Mouse (Mus musculus) hindbrain, embryonic 12.5 days (tissue): ENCODE measurements around the gene Fbxl16. TPM values are rescaled to one million over a fixed set of nuclear protein-coding genes. Genes with fewer than 3 reads are reported as not detected.
"Not testable (repeated sequence)": the region's sequence is repeated elsewhere in the genome, so short reads cannot be mapped to it uniquely, and the experiment has no call there.

ENCODE experiments used
- ATAC-seq: fragments of 200-750 bp; cut with Nextera tagmentation; 2 replicates; pipeline ENCODE4 v1.8.0; 2017; ENCODE audit warnings: moderate TSS enrichment; ENCODE audit not compliant: low FRiP score
- H3K27ac ChIP-seq: fragments of 300-500 bp; sonication (generic); 2 replicates; pipeline ENCODE4 v1.5.1; 2016; ENCODE audit warnings: mild to moderate bottlenecking
- H3K27me3 ChIP-seq: fragments of 300-500 bp; sonication (generic); 2 replicates; pipeline ENCODE4 v1.6.1; 2016; ENCODE audit warnings: mild to moderate bottlenecking
- H3K36me3 ChIP-seq: fragments of 300-500 bp; sonication (generic); 2 replicates; pipeline ENCODE4 v1.6.1; 2016; ENCODE audit warnings: mild to moderate bottlenecking
- H3K4me1 ChIP-seq: fragments of 300-500 bp; sonication (generic); 2 replicates; pipeline ENCODE4 v1.6.1; 2016
- H3K4me2 ChIP-seq: fragments of 300-500 bp; sonication (generic); replicated peaks from 2 replicates; pipeline ENCODE4 v1.6.1; 2016; ENCODE audit warnings: mild to moderate bottlenecking
- H3K4me3 ChIP-seq: fragments of 300-500 bp; sonication (generic); 2 replicates; pipeline ENCODE4 v1.5.1; 2016; ENCODE audit warnings: mild to moderate bottlenecking
- H3K9ac ChIP-seq: fragments of 300-500 bp; sonication (generic); 2 replicates; pipeline ENCODE4 v1.6.1; 2016; ENCODE audit warnings: mild to moderate bottlenecking, moderate library complexity
- H3K9me3 ChIP-seq: fragments of 300-500 bp; sonication (generic); replicated peaks from 2 replicates; pipeline ENCODE4 v1.6.1; 2016; ENCODE audit warnings: mild to moderate bottlenecking
- WGBS: fragments of 180-500 bp; shearing (Covaris S2); methylation state at CpG from one replicate; pipeline ENCODE4 v1.1.7; 2016; 5-methylcytosine and 5-hydroxymethylcytosine counted together
- polyA plus RNA-seq: library from polyadenylated mRNA; unstranded; fragments of >200 nt; fragmentation: Nextera tagmentation; extraction: Ambion mirVana; gene quantifications from 2 replicates; pipeline ENCODE4 v1.2.1, GENCODE M21; 2016

Gene Fbxl16
- polyA plus RNA-seq, 1 experiment from 2014 or later = 23.5 TPM

GRCm38 (mm10) chr17:25796951-25797369, 11.9 kb upstream of the Fbxl16 start, which contains the start of gene Metrn:
Gene Metrn (minus strand): TSS chr17:25797136.
- peak; percentile 70 for ATAC-seq
- no peaks in the 10 kb centered on the region for H3K36me3 ChIP-seq
- H3K9me3 ChIP-seq = no peaks in the 10 kb centered on the region
- H3K27me3 ChIP-seq = no peaks in the 10 kb centered on the region
- peak within 1 kb of the TSS; percentile 93 for H3K27ac ChIP-seq
- H3K4me2 ChIP-seq = peak within 1 kb of the TSS; percentile 92
- H3K4me1 ChIP-seq = peaks cover 51% of the 10 kb centered on the region
- H3K9ac ChIP-seq = peak within 1 kb of the TSS; percentile 73
- peak within 1 kb of the TSS; percentile 76 for H3K4me3 ChIP-seq
- 0% methylated on average over 35 of the region's 35 CpGs for WGBS

- peaks cover 40% of the 10 kb centered on the region for H3K4me1 ChIP-seq
Observed at GRCm38 (mm10) chr17:25801029-25801428, 7.9 kb upstream of the Fbxl16 start.

GRCm38 (mm10) chr17:25802825-25803517, 5.9 kb upstream of the Fbxl16 start:
- ATAC-seq = peak; percentile 93
- peaks cover 29% of the 10 kb centered on the region for H3K4me1 ChIP-seq
- no peaks in the 10 kb centered on the region; the same call in 1 of the 2 replicates for H3K27me3 ChIP-seq
- peak overlapping the region; percentile 28 for H3K9ac ChIP-seq
- H3K36me3 ChIP-seq = no peaks in the 10 kb centered on the region
- 4% methylated on average over 10 of the region's 10 CpGs for WGBS
- H3K9me3 ChIP-seq = no peaks in the 10 kb centered on the region
- peak overlapping the region; percentile 94 for H3K27ac ChIP-seq
- H3K4me2 ChIP-seq = peak overlapping the region; percentile 39
- H3K4me3 ChIP-seq = no peak overlapping the region; the same call in 1 of the 2 replicates

More at GRCm38 (mm10) chr17:25801029-25801428, 7.9 kb upstream of the Fbxl16 start:
- H3K27me3 ChIP-seq = no peaks in the 10 kb centered on the region; the same call in 1 of the 2 replicates
- H3K36me3 ChIP-seq = no peaks in the 10 kb centered on the region
- 7% methylated on average over 6 of the region's 6 CpGs for WGBS
- H3K4me2 ChIP-seq = no peak overlapping the region
- H3K9ac ChIP-seq = no peak overlapping the region
- no peaks in the 10 kb centered on the region for H3K9me3 ChIP-seq
- ATAC-seq = no peak
- no peak overlapping the region for H3K27ac ChIP-seq
- no peak overlapping the region for H3K4me3 ChIP-seq

GRCm38 (mm10) chr17:25806507-25806906, 2.4 kb upstream of the Fbxl16 start:
- 82% methylated on average over 4 of the region's 4 CpGs for WGBS
- no peak for ATAC-seq
- no peaks in the 10 kb centered on the region for H3K36me3 ChIP-seq
- H3K4me1 ChIP-seq = peaks cover 53% of the 10 kb centered on the region
- H3K9ac ChIP-seq = no peak overlapping the region
- no peak overlapping the region for H3K4me3 ChIP-seq
- H3K27me3 ChIP-seq = peaks cover 5% of the 10 kb centered on the region
- H3K27ac ChIP-seq = no peak overlapping the region
- H3K4me2 ChIP-seq = no peak overlapping the region
- no peaks in the 10 kb centered on the region for H3K9me3 ChIP-seq

GRCm38 (mm10) chr17:25807452-25807851, 1.4 kb upstream of the Fbxl16 start:
- H3K4me2 ChIP-seq, H3K4me3 ChIP-seq, H3K27ac ChIP-seq, H3K9me3 ChIP-seq, H3K9ac ChIP-seq, H3K36me3 ChIP-seq, ATAC-seq: not testable (repeated sequence)
- Histone ChIP-seq H3K4me1 (peaks cover 49% of the 10 kb centered on the region), H3K27me3 (peaks cover 13% of the 10 kb centered on the region)
- 53% methylated on average over 2 of the region's 2 CpGs for WGBS

GRCm38 (mm10) chr17:25808028-25808427, 857 bp upstream of the Fbxl16 start:
- H3K4me1 ChIP-seq = peaks cover 47% of the 10 kb centered on the region
- 38% methylated on average over 5 of the region's 5 CpGs for WGBS
- H3K36me3 ChIP-seq = no peaks in the 10 kb centered on the region
- H3K4me3 ChIP-seq = peak overlapping the region; percentile 86
- H3K27ac ChIP-seq = peak overlapping the region; percentile 98
- H3K27me3 ChIP-seq = peaks cover 16% of the 10 kb centered on the region
- peak overlapping the region; percentile 84 for H3K4me2 ChIP-seq
- peak overlapping the region; percentile 92 for H3K9ac ChIP-seq
- no peak for ATAC-seq
- no peaks in the 10 kb centered on the region for H3K9me3 ChIP-seq

GRCm38 (mm10) chr17:25809606-25810340, 888 bp downstream of the Fbxl16 start:
- ATAC-seq = peak; percentile 78
- peak overlapping the region; percentile 98 for H3K27ac ChIP-seq
- peaks cover 43% of the 10 kb centered on the region for H3K4me1 ChIP-seq
- no peaks in the 10 kb centered on the region for H3K9me3 ChIP-seq
- peak overlapping the region; percentile 92 for H3K9ac ChIP-seq
- H3K36me3 ChIP-seq = no peaks in the 10 kb centered on the region
- H3K4me2 ChIP-seq = peak overlapping the region; percentile 84
- H3K4me3 ChIP-seq = peak overlapping the region; percentile 86
- WGBS = 4% methylated on average over 25 of the region's 25 CpGs
- peaks cover 16% of the 10 kb centered on the region for H3K27me3 ChIP-seq

- Histone ChIP-seq H3K27me3 (peaks cover 16% of the 10 kb centered on the region), H3K36me3 (no peaks in the 10 kb centered on the region), H3K27ac (no peak overlapping the region), H3K4me1 (peaks cover 43% of the 10 kb centered on the region), H3K9me3 (no peaks in the 10 kb centered on the region), H3K9ac (0 out of 2 replicates have a peak overlapping the region, but pooled peaks have one; percentile 92), H3K4me3 (no peak overlapping the region), H3K4me2 (peak overlapping the region; percentile 84)
- 75% methylated on average over 4 of the region's 4 CpGs for WGBS
- ATAC-seq = no peak
Observed at GRCm38 (mm10) chr17:25810890-25811289, 2.0 kb downstream of the Fbxl16 start.

- peak overlapping the region; percentile 9 for H3K4me3 ChIP-seq
- peaks cover 37% of the 10 kb centered on the region for H3K27me3 ChIP-seq
- WGBS = 3% methylated on average over 20 of the region's 20 CpGs
- H3K9ac ChIP-seq = peak overlapping the region; percentile 50
- H3K4me2 ChIP-seq = peak overlapping the region; percentile 36
- H3K4me1 ChIP-seq = peaks cover 35% of the 10 kb centered on the region
- no peak for ATAC-seq
- peak overlapping the region; percentile 24; the same call in 1 of the 2 replicates for H3K27ac ChIP-seq
- H3K36me3 ChIP-seq = peaks cover 13% of the 10 kb centered on the region
- no peaks in the 10 kb centered on the region for H3K9me3 ChIP-seq
Observed at GRCm38 (mm10) chr17:25813471-25813870, 4.6 kb downstream of the Fbxl16 start.

GRCm38 (mm10) chr17:25817662-25818061, 8.8 kb downstream of the Fbxl16 start:
- H3K9ac ChIP-seq = no peak overlapping the region
- no peaks in the 10 kb centered on the region for H3K9me3 ChIP-seq
- H3K4me1 ChIP-seq = peaks cover 14% of the 10 kb centered on the region
- ATAC-seq = no peak
- H3K27ac ChIP-seq = no peak overlapping the region
- H3K36me3 ChIP-seq = peaks cover 21% of the 10 kb centered on the region
- H3K27me3 ChIP-seq = peaks cover 45% of the 10 kb centered on the region
- no peak overlapping the region for H3K4me3 ChIP-seq
- no peak overlapping the region for H3K4me2 ChIP-seq
- WGBS = 85% methylated on average over 11 of the region's 11 CpGs

- H3K4me3 ChIP-seq = peak overlapping the region; percentile 4; the same call in 1 of the 2 replicates
- no peak overlapping the region for H3K27ac ChIP-seq
- peaks cover 10% of the 10 kb centered on the region for H3K4me1 ChIP-seq
- H3K4me2 ChIP-seq = peak overlapping the region; percentile 25
- H3K9ac ChIP-seq = peak overlapping the region; percentile 38
- WGBS = 8% methylated on average over 46 of the region's 46 CpGs
- ATAC-seq = 0 out of 2 replicates have a peak, but pooled peaks have one; percentile 29
- H3K9me3 ChIP-seq = no peaks in the 10 kb centered on the region
- peaks cover 21% of the 10 kb centered on the region for H3K36me3 ChIP-seq
- H3K27me3 ChIP-seq = peaks cover 45% of the 10 kb centered on the region
Observed at GRCm38 (mm10) chr17:25818851-25819780, 10.2 kb downstream of the Fbxl16 start.
